Mouse (Mus musculus) embryonic facial prominence, embryonic 15.5 days (tissue): Measurements from ENCODE around the gene Rpain. TPM values are rescaled to one million over a fixed set of nuclear protein-coding genes. Genes with fewer than 3 reads are reported as not detected.

ENCODE experiments used
- ATAC-seq: fragments of 200-750 bp; cut with Nextera tagmentation; 2 replicates; pipeline ENCODE4 v1.8.0; 2017; ENCODE audit warnings: low read depth, moderate TSS enrichment; ENCODE audit not compliant: insufficient number of reproducible peaks, low FRiP score, low TSS enrichment
- H3K27ac ChIP-seq: fragments of 300-500 bp; sonication (generic); replicated peaks from 2 replicates; pipeline ENCODE4 v1.5.1; 2015; ENCODE audit warnings: mild to moderate bottlenecking, inconsistent platforms
- H3K27me3 ChIP-seq: fragments of 300-500 bp; sonication (generic); 2 replicates; pipeline ENCODE4 v1.6.1; 2015; ENCODE audit warnings: inconsistent platforms
- H3K36me3 ChIP-seq: fragments of 300-500 bp; sonication (generic); 2 replicates; pipeline ENCODE4 v1.6.1; 2015; ENCODE audit warnings: mild to moderate bottlenecking, inconsistent platforms
- H3K4me1 ChIP-seq: fragments of 300-500 bp; sonication (generic); 2 replicates; pipeline ENCODE4 v1.6.1; 2015; ENCODE audit warnings: inconsistent platforms
- H3K4me2 ChIP-seq: fragments of 300-500 bp; sonication (generic); replicated peaks from 2 replicates; pipeline ENCODE4 v1.6.1; 2015; ENCODE audit warnings: mild to moderate bottlenecking, inconsistent platforms
- H3K4me3 ChIP-seq: fragments of 300-500 bp; sonication (generic); replicated peaks from 2 replicates; pipeline ENCODE4 v1.5.1; 2015; ENCODE audit warnings: mild to moderate bottlenecking, inconsistent platforms
- H3K9ac ChIP-seq: fragments of 300-500 bp; sonication (generic); 2 replicates; pipeline ENCODE4 v1.6.1; 2015; ENCODE audit warnings: inconsistent platforms
- H3K9me3 ChIP-seq: fragments of 300-500 bp; sonication (generic); replicated peaks from 2 replicates; pipeline ENCODE4 v1.6.1; 2016; ENCODE audit warnings: inconsistent platforms
- WGBS: fragments of 180-500 bp; shearing (Covaris S2); methylation state at CpG from one replicate; pipeline ENCODE4 v1.1.7; 2015; 5-methylcytosine and 5-hydroxymethylcytosine counted together
- polyA plus RNA-seq: library from polyadenylated mRNA; unstranded; fragments of >200 nt; fragmentation: Nextera tagmentation; extraction: Ambion mirVana; gene quantifications from 2 replicates; pipeline ENCODE4 v1.2.1, GENCODE M21; 2015

Rpain gene
- polyA plus RNA-seq, 1 experiment from 2014 or later, result 78.6 TPM

- 18% methylated on average over 24 of the region's 24 CpGs for WGBS
- Histone ChIP-seq H3K27ac (peak overlapping the region; percentile 93), H3K27me3 (no peaks in the 10 kb centered on the region), H3K4me3 (peak overlapping the region; percentile 92), H3K4me1 (peaks cover 13% of the 10 kb centered on the region), H3K4me2 (peak overlapping the region; percentile 65), H3K9me3 (no peaks in the 10 kb centered on the region), H3K9ac (peak overlapping the region; percentile 39), H3K36me3 (peaks cover 45% of the 10 kb centered on the region)
- peak; percentile 30; the same call in 1 of the 2 replicates for ATAC-seq
Measured at GRCm38 (mm10) chr11:70970560-70971540, 837 bp downstream of the Rpain start.

GRCm38 (mm10) chr11:70972586-70972985, 2.6 kb downstream of the Rpain start:
- Histone ChIP-seq H3K27me3 (no peaks in the 10 kb centered on the region), H3K4me3 (no peak overlapping the region), H3K36me3 (peaks cover 54% of the 10 kb centered on the region), H3K4me2 (no peak overlapping the region), H3K27ac (no peak overlapping the region), H3K9ac (no peak overlapping the region), H3K4me1 (peaks cover 13% of the 10 kb centered on the region), H3K9me3 (no peaks in the 10 kb centered on the region)
- WGBS, result 61% methylated on average over 1 of the region's 1 CpGs
- ATAC-seq, result no peak

- WGBS, result 64% methylated on average over 4 of the region's 4 CpGs
- H3K4me3 ChIP-seq, result no peak overlapping the region
- ATAC-seq, result no peak
- H3K9me3 ChIP-seq, result no peaks in the 10 kb centered on the region
- no peak overlapping the region for H3K9ac ChIP-seq
- H3K4me2 ChIP-seq, result no peak overlapping the region
- H3K27ac ChIP-seq, result no peak overlapping the region
- H3K36me3 ChIP-seq, result peaks cover 66% of the 10 kb centered on the region
- no peaks in the 10 kb centered on the region for H3K27me3 ChIP-seq
- H3K4me1 ChIP-seq, result peaks cover 4% of the 10 kb centered on the region; the same call in 1 of the 2 replicates
Measured at GRCm38 (mm10) chr11:70973947-70974346, 3.9 kb downstream of the Rpain start.

DNA sequence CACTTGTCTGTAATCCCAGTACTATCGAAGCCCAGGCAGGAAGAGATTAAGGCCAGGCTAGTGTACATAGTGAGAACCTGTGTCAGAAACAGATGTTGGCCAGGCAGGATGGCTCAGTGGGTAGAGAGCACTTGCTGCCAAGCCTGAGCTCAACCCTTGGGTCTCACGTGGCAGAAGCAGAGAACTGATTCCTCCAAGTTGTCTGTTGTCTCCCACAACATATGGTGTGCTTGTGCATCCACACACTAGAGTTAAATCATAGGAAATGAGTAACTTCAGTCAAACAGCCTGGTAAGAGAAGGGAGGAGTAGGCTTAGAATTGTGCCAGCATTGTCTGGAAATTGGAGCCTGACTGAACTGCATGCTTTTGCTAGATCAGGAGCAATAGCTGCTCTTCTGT, 5.2 kb downstream of the Rpain start:
- Histone ChIP-seq H3K9ac (no peak overlapping the region), H3K36me3 (peaks cover 77% of the 10 kb centered on the region)
- WGBS, result 69% methylated on average over 2 of the region's 2 CpGs

DNA sequence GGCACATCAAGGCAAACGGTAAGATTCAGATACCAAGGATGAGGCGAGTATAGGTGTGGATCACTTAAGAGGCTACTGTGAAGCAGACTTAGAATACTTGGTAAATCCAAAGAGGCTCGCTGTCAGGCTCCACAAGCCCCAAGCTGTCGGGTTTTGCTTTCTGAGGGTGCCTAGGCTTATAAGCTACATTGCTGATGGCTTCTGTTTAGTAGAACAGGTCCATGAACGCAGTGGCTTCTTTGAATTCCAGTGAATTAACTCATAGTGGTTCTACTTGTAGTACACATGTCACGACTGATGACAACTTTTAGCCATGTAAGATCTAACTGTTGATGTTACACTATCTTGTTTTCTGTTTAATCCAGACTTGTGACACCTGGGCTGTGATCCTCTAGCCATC, 7.3 kb downstream of the Rpain start:
- Histone ChIP-seq H3K9ac (no peak overlapping the region), H3K36me3 (peaks cover 84% of the 10 kb centered on the region), H3K4me3 (no peak overlapping the region), H3K4me1 (peaks cover 16% of the 10 kb centered on the region), H3K4me2 (no peak overlapping the region), H3K9me3 (no peaks in the 10 kb centered on the region), H3K27me3 (no peaks in the 10 kb centered on the region), H3K27ac (no peak overlapping the region)
- no peak for ATAC-seq
- 88% methylated on average over 6 of the region's 6 CpGs for WGBS

More for the DNA sequence above, 5.2 kb downstream of the Rpain start:
- Histone ChIP-seq H3K9me3 (no peaks in the 10 kb centered on the region), H3K4me2 (no peak overlapping the region), H3K4me3 (no peak overlapping the region), H3K4me1 (peaks cover 4% of the 10 kb centered on the region; the same call in 1 of the 2 replicates), H3K27ac (no peak overlapping the region), H3K27me3 (no peaks in the 10 kb centered on the region)
- no peak for ATAC-seq

DNA sequence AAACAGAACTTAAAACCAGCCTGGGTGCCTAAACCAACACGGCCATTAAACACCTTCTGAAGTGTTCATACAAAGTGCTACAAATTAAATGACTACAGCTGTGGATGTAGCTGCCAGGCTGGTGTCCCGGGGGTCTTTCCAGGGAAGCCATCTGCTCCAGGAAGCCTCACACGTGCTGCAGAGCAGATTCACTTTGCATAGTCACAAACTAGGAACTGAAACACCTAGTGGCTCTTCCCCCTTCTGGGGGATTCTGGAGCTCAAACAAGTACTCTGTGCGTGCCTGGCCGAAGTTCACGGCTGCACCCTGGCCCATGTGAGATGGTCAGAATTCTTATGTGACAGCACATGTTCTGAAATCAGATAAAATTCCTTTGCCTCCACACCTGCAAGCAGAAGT, 10.2 kb downstream of the Rpain start:
- H3K9ac ChIP-seq, result no peak overlapping the region
- H3K27me3 ChIP-seq, result no peaks in the 10 kb centered on the region
- H3K4me1 ChIP-seq, result peaks cover 16% of the 10 kb centered on the region
- H3K4me2 ChIP-seq, result no peak overlapping the region
- H3K36me3 ChIP-seq, result peaks cover 63% of the 10 kb centered on the region
- 82% methylated on average over 6 of the region's 6 CpGs for WGBS
- no peaks in the 10 kb centered on the region for H3K9me3 ChIP-seq
- H3K27ac ChIP-seq, result no peak overlapping the region
- no peak for ATAC-seq
- no peak overlapping the region for H3K4me3 ChIP-seq

- no peak overlapping the region for H3K9ac ChIP-seq
- peaks cover 16% of the 10 kb centered on the region for H3K4me1 ChIP-seq
- H3K27ac ChIP-seq, result no peak overlapping the region
- no peak overlapping the region; the same call in 1 of the 2 replicates for H3K4me3 ChIP-seq
- H3K4me2 ChIP-seq, result no peak overlapping the region
- H3K27me3 ChIP-seq, result no peaks in the 10 kb centered on the region
- peaks cover 63% of the 10 kb centered on the region for H3K36me3 ChIP-seq
- no peak for ATAC-seq
- no peaks in the 10 kb centered on the region for H3K9me3 ChIP-seq
- 93% methylated on average over 14 of the region's 14 CpGs for WGBS
Measured at GRCm38 (mm10) chr11:70980751-70981510, 10.9 kb downstream of the Rpain start.

- Histone ChIP-seq H3K9me3 (no peaks in the 10 kb centered on the region), H3K4me1 (peaks cover 16% of the 10 kb centered on the region), H3K36me3 (peaks cover 63% of the 10 kb centered on the region), H3K9ac (peak overlapping the region; percentile 69), H3K27ac (no peak overlapping the region), H3K4me2 (peak overlapping the region; percentile 68), H3K4me3 (peak overlapping the region; percentile 78), H3K27me3 (no peaks in the 10 kb centered on the region)
- ATAC-seq, result no peak
- WGBS, result 7% methylated on average over 12 of the region's 12 CpGs
Measured at GRCm38 (mm10) chr11:70982030-70982429, 12.0 kb downstream of the Rpain start.

DNA sequence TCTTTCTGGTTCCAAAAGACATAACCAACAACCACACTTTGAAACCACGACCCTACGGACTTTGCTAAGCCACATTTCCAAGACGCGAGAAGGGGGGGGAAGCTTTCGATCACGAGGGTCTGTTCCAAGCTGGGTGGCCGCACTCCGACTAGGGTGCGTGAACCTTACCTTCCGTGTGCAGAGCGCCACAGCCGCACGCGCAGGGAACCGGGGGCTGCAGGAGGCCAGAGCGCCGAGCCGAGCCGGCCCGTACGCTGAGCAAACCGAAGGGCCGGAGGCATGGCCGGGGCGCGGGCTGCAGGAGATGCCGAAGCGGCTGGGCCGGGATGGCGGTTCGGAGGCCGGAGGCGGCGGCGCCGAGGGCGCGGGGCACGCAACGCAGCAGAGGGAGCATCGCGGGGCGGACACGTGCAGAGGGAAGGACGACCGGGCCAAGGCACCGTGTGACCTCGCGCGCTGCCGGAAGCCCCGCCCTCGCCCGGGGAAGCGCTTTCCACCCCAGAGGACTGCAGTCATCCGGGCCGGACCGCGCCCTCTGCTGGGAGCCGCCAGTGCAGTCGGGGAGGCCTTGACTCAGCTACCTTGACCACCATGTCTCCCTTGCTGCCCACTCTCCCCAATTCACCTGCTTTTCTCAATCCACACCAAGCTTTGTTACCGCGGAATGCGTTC, 12.7 kb downstream of the Rpain start, which contains the start of gene C1qbp:
Gene C1qbp, minus strand, starts transcription at position 470 of the 672 bp plus-strand sequence.
- Histone ChIP-seq H3K9ac (peak within 1 kb of the TSS; percentile 69), H3K4me3 (peak within 1 kb of the TSS; percentile 78), H3K4me1 (peaks cover 16% of the 10 kb centered on the region), H3K4me2 (peak within 1 kb of the TSS; percentile 68), H3K36me3 (peaks cover 63% of the 10 kb centered on the region), H3K27ac (0 out of 2 replicates have a peak within 1 kb of the TSS, but pooled peaks have one; percentile 31), H3K9me3 (no peaks in the 10 kb centered on the region), H3K27me3 (no peaks in the 10 kb centered on the region)
- under 1% methylated on average over 57 of the region's 64 CpGs for WGBS
- ATAC-seq, result peak; percentile 95

- Histone ChIP-seq H3K9me3 (no peaks in the 10 kb centered on the region), H3K9ac (no peak overlapping the region), H3K36me3 (peaks cover 30% of the 10 kb centered on the region), H3K4me1 (peaks cover 15% of the 10 kb centered on the region), H3K4me3 (no peak overlapping the region), H3K27ac (no peak overlapping the region), H3K27me3 (no peaks in the 10 kb centered on the region), H3K4me2 (no peak overlapping the region)
- no peak for ATAC-seq
- 91% methylated on average over 4 of the region's 4 CpGs for WGBS
Measured at GRCm38 (mm10) chr11:71001167-71001566, 31.2 kb downstream of the Rpain start.
